Mouse (Mus musculus) E14TG2a.4 (cell line): ENCODE measurements around the gene Tctex1d1.

Experiments
- CTCF ChIP-seq: conservative IDR thresholded peaks from 2 replicates; pipeline ENCODE4 v1.5.1; 2014; ENCODE audit warnings: low read length
- NANOG ChIP-seq: IDR thresholded peaks from 2 replicates; pipeline ENCODE4 v1.6.1; 2014; ENCODE audit warnings: borderline replicate concordance, low read length, mixed read lengths

GRCm38 (mm10) chr4:102977778-102978321 is 556 bp upstream of the Tctex1d1 start:
- TF ChIP-seq CTCF = no peak
- no peak for TF ChIP-seq NANOG
